Mouse (Mus musculus): ENCODE measurements around the gene Phldb2.

The Phldb2 gene

GRCm38 (mm10) chr16:45956390-45956950 is 3.1 kb upstream of the Phldb2 start:
- in situ Hi-C loops (cut with MboI, MseI): no loop called here

- in situ Hi-C loops (cut with MboI, MseI): no loop called here
Measured at GRCm38 (mm10) chr16:45952501-45952900, 897 bp downstream of the Phldb2 start.

GRCm38 (mm10) chr16:45952035-45952434 is 1.4 kb downstream of the Phldb2 start:
- in situ Hi-C loops (cut with MboI, MseI): no loop called here

GRCm38 (mm10) chr16:45946335-45946734 is 7.1 kb downstream of the Phldb2 start:
- in situ Hi-C loops (cut with MboI, MseI): no loop called here

GRCm38 (mm10) chr16:45945649-45946048 is 7.7 kb downstream of the Phldb2 start:
- in situ Hi-C loops (cut with MboI, MseI): no loop called here

GRCm38 (mm10) chr16:45945174-45945631 is 8.2 kb downstream of the Phldb2 start:
- in situ Hi-C loops (cut with MboI, MseI): no loop called here

- in situ Hi-C loops (cut with MboI, MseI): no loop called here
Measured at GRCm38 (mm10) chr16:45942169-45942891, 11.1 kb downstream of the Phldb2 start.

- in situ Hi-C loops (cut with MboI, MseI): no loop called here
Measured at GRCm38 (mm10) chr16:45940701-45941100, 12.7 kb downstream of the Phldb2 start.

- in situ Hi-C loops (cut with MboI, MseI): no loop called here
Measured at GRCm38 (mm10) chr16:45939436-45939835, 14.0 kb downstream of the Phldb2 start.

- in situ Hi-C loops (cut with MboI, MseI): no loop called here
Measured at GRCm38 (mm10) chr16:45937381-45937780, 16.0 kb downstream of the Phldb2 start.

GRCm38 (mm10) chr16:45936521-45936920 is 16.9 kb downstream of the Phldb2 start:
- in situ Hi-C loops (cut with MboI, MseI): no loop called here

GRCm38 (mm10) chr16:45935956-45936483 is 17.4 kb downstream of the Phldb2 start:
- in situ Hi-C loops (cut with MboI, MseI): no loop called here

GRCm38 (mm10) chr16:45934721-45935407 is 18.5 kb downstream of the Phldb2 start:
- in situ Hi-C loops (cut with MboI, MseI): no loop called here

GRCm38 (mm10) chr16:45930308-45930707 is 23.1 kb downstream of the Phldb2 start:
- in situ Hi-C loops (cut with MboI, MseI): no loop called here

GRCm38 (mm10) chr16:45928090-45928489 is 25.3 kb downstream of the Phldb2 start:
- in situ Hi-C loops (cut with MboI, MseI): no loop called here

- in situ Hi-C loops (cut with MboI, MseI): no loop called here
Measured at GRCm38 (mm10) chr16:45927601-45928000, 25.8 kb downstream of the Phldb2 start.

- in situ Hi-C loops (cut with MboI, MseI): no loop called here
Measured at GRCm38 (mm10) chr16:45926875-45927274, 26.5 kb downstream of the Phldb2 start.

GRCm38 (mm10) chr16:45923731-45924424 is 29.5 kb downstream of the Phldb2 start:
- in situ Hi-C loops (cut with MboI, MseI): no loop called here

- in situ Hi-C loops (cut with MboI, MseI): no loop called here
Measured at GRCm38 (mm10) chr16:45922546-45923229, 30.7 kb downstream of the Phldb2 start.

GRCm38 (mm10) chr16:45919572-45919971 is 33.8 kb downstream of the Phldb2 start:
- in situ Hi-C loops (cut with MboI, MseI): no loop called here

GRCm38 (mm10) chr16:45903595-45903994 is 49.8 kb downstream of the Phldb2 start:
- in situ Hi-C loops (cut with MboI, MseI): no loop called here

Data from T-helper 17 cell (primary cell).